ENCODE assay signal across 21 mouse cellular contexts in genomic region chr2:75146256-75146655, GRCm38 (mm10).
"Had no signal": no experiment of that assay in that cellular context is flagged by ENCODE, and none has a peak within 500 bp of the region (broad histone marks: within the 10 kb centered on the region; RNA-seq: fewer than 3 reads in every experiment).

No protein-coding gene starts in this region.

- H3K27ac ChIP-seq: intestine, embryonic 15.5 days; kidney, embryonic 15.5 days; left cerebral cortex, adult 2 months; limb, embryonic 13.5 days; liver, embryonic 14.5 days; lung, embryonic 15.5 days; midbrain, embryonic 12.5 days; midbrain, embryonic 15.5 days; neural tube, embryonic 13.5 days had no signal

- DNase-seq: kidney, adult 18-20 months; layer of hippocampus, postnatal 36 days; liver; liver, postnatal 0 days; lung, postnatal 14 days; lung, postnatal 4 days; retina, postnatal 1 day; right cerebral cortex, postnatal 25 days; spleen, adult 18-20 months; thymus, adult 18-20 months; thymus, postnatal 36 days had no signal

- H3K4me2 ChIP-seq: intestine, embryonic 15.5 days; kidney, embryonic 15.5 days; limb, embryonic 13.5 days; lung, embryonic 15.5 days; midbrain, embryonic 12.5 days; midbrain, embryonic 15.5 days; neural tube, embryonic 13.5 days had no signal

- H3K9ac ChIP-seq: intestine, embryonic 15.5 days; kidney, embryonic 15.5 days; limb, embryonic 13.5 days; liver, embryonic 14.5 days; liver, postnatal 0 days; lung, embryonic 15.5 days; midbrain, embryonic 12.5 days; midbrain, embryonic 15.5 days; neural tube, embryonic 13.5 days had no signal

- H3K9me3 ChIP-seq: intestine, embryonic 15.5 days; kidney, embryonic 15.5 days; limb, embryonic 13.5 days; lung, embryonic 15.5 days; midbrain, embryonic 12.5 days; midbrain, embryonic 15.5 days; neural tube, embryonic 13.5 days had no signal

- H3K36me3 ChIP-seq: intestine, embryonic 15.5 days; kidney, embryonic 15.5 days; limb, embryonic 13.5 days; lung, embryonic 15.5 days; midbrain, embryonic 12.5 days; midbrain, embryonic 15.5 days; neural tube, embryonic 13.5 days had no signal

- ATAC-seq: intestine, embryonic 15.5 days; liver, postnatal 0 days; midbrain, embryonic 15.5 days had no signal

- H3K27me3 ChIP-seq: intestine, embryonic 15.5 days; midbrain, embryonic 15.5 days had no signal

- H3K4me1 ChIP-seq: intestine, embryonic 15.5 days; midbrain, embryonic 12.5 days; midbrain, embryonic 15.5 days had no signal

- H3K4me3 ChIP-seq: intestine, embryonic 15.5 days; kidney, embryonic 15.5 days; left cerebral cortex, adult 2 months; limb, embryonic 13.5 days; lung, embryonic 15.5 days; midbrain, embryonic 12.5 days; midbrain, embryonic 15.5 days; myocyte; neural tube, embryonic 13.5 days had no signal
